Mouse (Mus musculus) yolk sac, embryonic 10.5 days (tissue): ENCODE measurements around the gene Tia1.
"Not testable (repeated sequence)": the region's sequence is repeated elsewhere in the genome, so short reads cannot be mapped to it uniquely, and the experiment has no call there.

Source experiments
- DNase-seq: peaks from one replicate; pipeline ENCODE4 v3.0.0-alpha.2; 2017; ENCODE audit warnings: low spot score

The Tia1 gene

DNA sequence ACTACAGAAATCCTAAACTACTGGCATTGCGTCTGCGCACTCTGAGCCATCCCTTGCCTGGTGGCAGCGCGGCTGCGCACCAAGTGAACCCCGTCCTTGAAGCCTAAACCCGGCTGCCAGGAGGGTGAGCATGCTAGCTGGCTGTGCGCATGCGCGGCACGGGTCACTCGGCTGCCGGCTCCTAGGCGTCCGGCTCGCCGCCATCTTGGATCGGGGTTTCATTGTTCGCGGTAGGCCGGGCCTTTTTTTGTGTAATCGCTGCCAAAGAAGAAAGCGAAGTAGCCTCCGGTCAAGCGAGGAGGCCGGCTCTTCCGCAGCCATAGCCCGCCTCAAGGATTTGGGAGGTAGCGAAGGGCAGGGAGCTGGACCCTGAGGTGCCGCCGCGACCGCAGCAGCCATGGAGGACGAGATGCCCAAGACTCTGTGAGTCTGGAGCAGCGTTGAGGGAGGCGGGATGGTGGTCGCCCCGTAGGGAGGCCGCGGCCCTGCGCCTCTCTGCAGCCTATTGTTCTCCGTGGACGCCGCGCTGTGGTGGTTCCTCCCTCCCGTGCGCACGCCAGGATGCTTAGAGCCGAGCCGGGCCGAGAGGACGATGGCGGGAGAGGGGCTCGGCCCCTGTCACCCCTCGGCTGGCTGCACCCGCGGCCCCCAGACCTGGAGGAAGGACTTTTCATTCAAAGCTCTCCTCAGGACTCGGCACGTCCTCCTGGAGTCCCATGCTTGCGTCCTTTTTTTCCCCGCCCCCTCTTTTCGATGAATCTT lies at the start of gene Tia1:
Tia1 (plus strand) TSS at position 120 of the 762 bp plus-strand sequence.
- DNase-seq = peak; percentile 97

DNA sequence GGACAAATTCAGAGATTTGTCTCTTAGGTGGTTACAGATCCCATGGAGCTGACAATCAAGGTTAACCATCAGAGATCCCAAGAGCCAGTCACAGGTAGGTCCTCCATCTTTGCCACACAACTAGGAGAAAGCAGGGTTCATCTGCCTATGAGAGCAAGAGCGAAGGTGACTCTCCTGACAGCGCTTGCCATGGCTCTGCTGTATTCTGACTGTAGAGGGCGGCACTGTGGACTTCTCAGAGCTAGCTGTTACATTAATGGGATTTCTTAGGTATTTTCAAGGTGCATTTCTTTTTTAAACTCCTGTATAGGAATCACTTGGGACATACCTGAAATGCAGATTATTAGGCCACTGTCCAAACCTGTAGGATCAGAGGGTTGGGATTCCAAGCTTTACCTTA lies 49.1 kb upstream of the Tia1 start:
- DNase-seq = no peak

DNA sequence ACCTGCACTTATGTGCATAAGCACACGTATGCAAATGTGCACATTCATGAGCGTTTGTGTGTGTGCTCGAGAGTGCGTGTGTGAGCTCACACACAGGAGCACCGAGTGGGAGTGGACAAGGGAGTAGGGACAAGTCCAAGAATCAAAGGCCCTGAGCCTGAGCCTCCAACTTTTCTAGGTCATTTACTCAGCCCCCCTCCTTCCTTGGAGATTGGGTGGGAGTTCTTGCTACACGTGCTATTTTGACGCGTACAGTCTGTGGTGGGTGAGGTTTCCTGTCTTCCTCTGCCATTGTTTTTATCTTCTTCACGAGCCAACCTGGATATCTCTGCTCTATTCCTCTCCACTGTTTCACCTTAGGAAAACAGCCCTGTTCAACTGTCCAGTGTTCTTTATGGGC lies 47.1 kb upstream of the Tia1 start:
- DNase-seq = no peak

DNA sequence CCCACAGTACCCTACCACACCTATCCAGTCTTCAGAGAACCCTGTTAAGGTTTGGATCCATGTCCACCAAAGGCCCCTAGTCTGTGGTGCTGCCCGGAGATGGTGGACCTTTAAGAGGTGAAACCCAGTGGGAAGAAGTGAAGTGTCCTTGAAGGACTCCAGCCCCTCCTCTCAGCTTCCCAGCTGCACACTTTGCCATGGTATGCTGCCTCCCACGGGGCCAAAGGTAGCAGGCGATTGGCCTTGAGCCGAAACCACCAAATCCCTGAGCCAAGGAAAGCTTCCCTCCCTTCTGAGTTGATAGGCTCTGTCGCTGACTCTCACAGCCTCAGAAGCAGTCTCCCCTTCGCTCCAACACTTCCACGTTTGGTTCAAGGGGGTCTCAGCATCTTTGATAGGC lies 43.3 kb upstream of the Tia1 start:
- DNase-seq = no peak

DNA sequence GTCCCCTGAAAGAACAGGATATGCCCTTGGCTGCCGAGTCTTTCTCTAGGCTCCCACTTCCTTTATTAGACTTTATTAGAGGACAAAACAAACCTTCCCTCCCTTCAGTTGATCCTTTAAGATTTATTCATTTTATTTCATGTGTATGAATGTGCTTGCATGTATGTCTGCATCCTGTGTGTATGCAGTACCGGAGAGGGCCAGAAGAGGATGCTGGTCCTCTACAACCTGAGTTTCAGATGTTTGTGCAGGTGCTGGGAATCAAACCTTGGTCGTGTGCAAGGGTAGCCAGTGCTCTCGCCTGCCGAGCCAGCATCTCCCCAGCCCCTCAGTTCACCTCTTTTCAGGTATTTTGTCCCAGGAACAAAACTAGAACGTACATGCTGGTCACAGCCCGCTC lies 42.6 kb upstream of the Tia1 start:
- no peak for DNase-seq

DNA sequence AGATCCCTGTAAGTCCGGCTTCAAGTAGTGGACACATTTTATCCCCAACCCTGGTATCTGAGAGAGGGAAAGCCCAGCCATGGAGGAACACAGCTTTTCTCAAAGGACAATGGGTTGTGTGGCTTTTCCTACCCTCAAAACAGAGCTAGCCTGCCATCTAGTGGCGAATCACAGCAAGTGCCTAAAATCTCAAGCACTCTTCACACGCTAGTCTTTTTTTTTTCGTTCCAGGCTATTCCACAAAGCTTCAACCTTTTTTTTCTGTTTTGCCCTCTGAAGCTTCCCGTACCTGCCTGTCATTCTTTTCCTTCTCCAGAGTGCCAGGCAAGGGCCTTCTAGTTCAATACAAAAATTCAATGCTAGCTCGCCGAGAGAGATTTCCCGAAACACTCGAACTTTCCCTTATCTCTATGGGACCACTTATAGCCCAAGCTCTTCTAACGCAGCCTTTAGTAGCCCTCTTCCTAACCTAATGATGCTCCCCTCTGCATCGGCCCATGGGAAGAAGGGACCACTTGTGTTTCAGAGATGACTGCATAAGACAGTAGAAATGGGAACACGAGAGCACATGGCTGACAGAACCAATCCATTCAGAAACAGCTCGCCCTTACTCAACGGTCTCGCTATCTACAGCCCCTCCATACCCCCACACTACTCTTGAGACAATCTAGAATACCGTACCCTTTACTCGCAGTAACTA lies 39.4 kb upstream of the Tia1 start:
- DNase-seq = peak; percentile 78

DNA sequence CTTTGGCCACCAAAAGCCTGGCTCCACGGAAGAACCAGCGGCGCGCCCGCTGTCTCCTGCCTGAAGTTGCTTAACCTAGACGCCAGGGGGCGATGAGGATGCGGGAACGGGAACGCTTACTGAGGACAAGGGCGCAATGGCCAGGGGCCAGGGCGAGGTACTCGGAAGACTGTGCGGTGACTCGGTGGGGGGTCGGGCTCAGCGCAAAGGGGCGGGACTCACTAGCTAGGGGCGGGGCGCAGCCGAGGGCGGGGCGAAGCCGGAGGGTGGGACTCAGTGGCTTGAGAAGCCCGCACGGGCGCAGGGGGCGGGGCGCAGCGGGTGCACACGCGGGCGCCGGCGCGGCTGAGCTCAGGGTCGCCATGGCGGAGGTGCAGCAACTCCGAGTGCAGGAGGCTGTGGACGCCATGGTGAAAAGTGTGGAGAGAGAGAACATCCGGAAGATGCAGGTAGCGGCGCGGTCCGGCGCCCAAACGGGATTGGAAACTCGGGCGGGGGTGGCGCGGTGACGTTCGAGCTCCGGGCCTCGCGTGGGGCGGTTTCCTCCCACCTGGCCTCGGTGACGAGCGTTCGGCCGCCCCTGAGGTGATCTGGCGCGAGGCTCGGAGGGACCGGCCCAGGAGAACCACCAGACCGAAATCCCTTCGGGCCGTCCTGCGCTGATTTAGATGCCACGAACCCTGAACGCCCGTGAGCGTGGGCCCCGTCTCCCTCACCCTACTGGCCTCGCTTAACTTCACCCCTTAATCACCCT lies 38.5 kb upstream of the Tia1 start, which contains the start of gene Fam136a:
Fam136a (plus strand) TSS at position 276 of the 754 bp plus-strand sequence.
- DNase-seq = peak; percentile 100

DNA sequence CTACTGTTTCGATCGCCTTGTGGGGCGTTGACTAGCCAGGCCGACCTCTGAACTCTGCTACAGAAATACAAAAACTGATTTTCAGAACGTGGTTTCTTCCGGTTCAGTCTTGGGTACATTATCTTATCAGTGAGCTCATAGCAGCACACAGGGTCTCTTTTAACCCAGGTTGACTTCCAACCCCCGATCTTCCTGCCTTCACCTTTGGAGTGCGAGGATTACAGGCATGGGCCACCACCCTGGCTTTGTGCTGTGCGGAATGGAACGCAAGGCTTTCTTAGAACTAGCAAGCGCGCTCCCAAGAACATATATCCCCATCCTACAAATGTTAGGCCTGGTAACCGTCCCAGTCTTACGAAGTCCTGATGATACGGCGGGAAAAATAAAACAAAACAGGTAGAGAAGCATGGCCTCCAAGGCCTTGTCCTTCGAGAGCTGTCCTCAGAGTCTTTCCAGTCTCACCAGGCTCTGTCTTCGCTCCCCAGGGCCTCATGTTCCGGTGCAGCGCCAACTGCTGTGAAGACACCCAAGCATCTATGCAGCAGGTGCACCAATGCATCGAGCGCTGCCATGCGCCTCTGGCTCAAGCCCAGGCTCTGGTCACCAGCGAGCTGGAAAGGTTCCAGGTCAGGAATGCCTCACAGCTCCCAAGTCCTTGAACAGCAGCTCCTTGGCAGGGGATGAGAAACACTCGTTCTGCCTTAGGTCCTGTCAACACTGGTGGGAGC lies 37.7 kb upstream of the Tia1 start:
- no peak for DNase-seq

DNA sequence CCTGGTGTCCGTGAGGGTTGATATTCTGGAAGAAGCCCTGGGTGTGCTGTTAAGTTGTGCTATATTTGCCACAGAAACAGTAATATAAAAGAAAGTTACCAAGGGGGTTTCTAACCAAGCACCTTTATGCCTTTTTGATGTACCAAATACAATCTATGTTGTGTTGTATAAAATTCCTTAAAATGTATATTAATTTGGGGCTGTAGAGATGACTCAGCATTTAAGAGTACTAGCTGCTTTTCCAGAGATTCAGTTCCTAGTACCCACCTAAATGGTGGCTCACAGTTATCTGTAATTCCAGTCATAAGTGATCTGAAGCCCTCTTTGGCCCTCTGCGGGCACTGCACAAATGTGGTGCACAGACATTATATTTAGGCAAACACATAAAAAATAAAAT lies 37.2 kb upstream of the Tia1 start:
- DNase-seq = no peak

DNA sequence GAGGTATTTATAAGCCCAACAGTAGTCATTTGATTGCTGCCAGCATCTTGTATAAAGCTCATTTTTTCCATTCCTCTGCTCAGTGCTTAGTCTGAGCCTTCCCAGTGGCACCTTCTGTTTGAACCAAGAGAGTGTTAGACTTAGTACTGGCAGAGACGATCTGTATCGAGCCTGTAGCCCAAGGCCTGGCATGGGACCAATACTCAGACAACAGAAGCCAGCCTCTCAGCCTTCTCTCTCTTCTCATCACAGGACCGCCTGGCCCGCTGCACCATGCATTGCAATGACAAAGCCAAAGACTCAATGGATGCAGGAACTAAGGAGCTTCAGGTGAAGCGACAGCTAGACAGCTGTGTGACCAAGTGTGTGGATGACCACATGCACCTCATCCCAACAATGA lies 35.5 kb upstream of the Tia1 start:
- DNase-seq = no peak

DNA sequence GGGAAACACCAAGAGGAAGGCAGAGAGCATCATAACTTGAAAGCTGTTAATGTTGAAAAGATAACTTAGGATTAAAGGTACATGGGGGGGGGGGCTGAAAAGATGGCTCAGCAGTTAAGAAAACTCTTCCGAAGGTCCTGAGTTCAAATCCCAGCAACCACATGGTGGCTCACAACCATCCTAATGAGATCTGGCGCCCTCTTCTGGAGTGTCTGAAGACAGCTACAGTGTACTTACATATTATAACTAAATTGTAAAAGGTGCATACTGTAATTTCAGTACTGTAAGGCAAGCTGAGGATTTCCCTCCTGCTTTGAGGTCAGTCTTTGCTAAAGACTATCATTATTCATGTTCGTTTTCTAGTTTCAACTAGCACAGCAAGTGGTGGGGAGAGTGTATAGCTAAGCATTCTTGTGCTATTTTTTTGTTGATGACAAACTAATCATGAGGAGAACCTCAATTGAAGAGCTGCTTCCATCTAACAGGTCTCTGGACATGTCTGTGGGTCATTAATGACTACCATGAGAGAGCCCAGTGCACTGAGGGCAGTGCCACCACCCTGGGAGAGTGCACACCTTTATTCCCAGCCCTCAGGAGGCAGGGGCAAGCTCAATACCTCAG lies 33.8 kb upstream of the Tia1 start:
- no peak for DNase-seq

DNA sequence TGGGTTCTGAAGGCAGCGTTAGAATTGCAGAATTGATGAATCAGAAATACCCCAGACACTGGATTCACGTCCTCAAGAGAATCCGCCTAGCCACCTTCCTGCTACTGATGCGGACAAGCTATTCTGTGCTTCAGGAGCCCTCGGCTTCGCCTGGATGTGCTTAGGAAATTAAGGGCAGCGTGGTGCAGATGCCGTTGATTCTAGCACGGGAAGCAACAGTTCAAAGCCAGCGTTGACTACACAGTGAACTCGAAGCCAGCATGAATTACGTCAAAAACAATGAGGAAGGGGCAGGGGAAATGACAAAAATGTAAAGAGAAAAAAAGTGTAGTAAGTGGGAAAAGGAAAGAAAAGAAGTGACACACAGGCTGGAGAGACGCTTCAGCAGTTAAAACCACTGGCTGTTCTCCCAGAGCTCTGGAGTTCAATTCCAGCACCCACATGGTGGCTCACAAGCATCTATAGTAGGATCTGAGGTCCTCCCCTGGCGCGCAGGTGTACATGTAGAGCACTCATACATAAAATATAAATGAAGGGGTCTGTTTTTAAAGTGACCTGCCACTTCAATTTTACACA lies 33.2 kb upstream of the Tia1 start, which contains the start of gene Snrpg:
Snrpg (plus strand) TSS at position 541 of the 576 bp plus-strand sequence.
- no peak for DNase-seq

DNA sequence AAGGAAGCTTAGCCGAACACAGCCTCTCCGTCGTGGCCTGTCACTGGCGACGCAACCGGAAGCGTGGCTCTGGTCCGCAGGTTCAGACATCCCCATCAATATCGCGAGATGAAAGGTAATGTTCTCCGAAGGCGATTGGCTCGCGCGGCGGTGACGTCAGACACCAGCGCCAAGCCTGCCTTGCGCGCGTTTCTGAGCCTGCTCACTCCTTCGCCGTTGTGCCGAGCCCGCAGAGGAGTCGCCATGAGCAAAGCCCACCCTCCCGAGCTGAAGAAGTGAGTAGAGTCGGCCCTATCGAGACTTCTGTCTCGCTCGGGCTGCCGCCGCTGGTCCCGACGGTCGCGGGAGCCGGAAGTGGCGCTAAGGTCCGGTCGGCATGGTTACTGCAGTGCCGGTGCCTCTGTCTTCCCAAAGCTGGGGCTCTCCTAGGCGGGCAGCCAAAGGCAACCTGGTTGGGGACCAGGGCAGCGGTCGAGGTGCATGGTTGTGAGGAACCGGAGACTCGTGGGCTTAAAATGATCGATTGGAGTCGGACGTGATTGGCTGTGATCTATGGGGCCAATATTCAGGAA lies 32.6 kb upstream of the Tia1 start:
- DNase-seq = peak; percentile 95

DNA sequence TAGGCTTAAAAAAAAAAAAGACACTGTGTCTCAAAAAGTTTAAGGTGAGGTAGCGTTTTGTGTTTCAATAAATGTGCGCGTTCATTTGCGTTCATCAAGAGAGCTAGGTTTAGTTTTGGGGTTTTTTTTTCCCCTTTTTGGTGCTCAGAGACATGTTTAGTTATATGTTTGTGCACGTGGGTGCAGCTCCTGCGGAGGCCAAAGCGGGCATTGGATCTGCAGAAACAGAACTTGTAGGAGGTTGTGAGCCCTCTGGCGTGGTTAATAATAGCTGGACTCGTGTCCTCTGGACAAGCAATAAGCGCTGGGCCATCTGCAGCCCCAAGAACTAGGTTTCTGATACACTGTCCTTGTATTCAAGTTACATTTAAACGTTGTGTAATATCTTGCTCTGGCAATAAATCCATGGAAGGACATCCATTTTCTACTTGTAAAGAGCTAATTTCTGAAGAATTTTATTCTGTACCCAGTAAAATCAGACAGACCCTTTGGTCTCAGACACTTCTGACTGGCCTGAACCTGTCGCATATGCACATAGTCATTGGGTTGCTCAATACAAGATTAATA lies 32.0 kb upstream of the Tia1 start:
- DNase-seq = no peak

DNA sequence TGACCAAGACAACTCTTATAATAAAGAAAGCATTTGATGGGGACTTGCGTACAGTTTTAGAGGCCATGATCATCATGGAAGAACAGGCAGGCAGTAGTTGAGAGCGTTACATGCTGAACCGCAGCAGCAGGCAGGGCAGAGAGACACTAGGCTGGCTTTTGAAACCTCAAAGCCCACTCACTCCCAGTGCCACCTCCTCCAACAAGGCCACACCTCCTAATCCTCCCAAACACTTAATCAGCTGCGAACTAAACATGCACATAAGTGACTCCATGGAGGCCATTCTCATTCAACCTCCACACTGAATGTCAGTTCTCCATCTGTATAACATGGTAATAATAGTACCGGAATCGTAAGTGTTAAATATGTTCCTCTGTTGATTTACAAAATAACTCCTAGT lies 30.5 kb upstream of the Tia1 start:
- no peak for DNase-seq

DNA sequence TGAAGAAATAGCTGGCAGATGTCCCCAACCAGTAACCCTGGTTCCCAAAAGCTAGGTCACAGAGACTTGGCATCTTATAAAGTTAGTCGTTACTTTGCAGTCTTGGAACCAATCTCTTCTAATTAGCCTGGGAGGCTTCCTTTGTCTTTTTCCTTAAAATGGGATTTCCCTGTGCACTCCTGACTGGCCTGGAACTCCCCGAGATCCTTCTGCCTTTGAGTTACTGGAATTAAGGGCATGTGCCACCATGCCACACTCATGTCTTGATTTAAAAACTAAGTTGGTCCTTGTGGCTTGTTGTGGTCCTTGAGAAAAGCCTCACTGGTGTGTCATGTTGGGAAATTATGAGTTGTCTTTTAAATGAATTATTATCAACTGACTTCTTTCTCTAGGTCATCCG lies 25.7 kb upstream of the Tia1 start:
- no peak for DNase-seq

DNA sequence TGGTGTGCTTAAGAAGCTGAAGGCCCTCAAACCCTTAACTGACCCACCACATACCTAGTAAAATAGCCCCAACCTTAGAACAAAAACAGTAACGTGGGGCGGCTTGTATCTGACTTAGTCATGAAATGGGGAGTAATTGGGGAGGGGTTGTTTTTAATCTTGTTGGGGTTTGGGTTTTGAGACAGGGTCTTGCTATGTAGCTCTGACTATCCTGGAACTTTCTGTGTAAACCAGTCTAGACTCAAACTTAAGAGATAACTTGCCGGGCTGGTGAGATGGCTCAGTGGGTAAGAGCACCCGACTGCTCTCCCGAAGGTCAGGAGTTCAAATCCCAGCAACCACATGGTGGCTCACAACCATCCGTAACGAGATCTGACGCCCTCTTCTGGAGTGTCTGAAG lies 23.9 kb upstream of the Tia1 start:
- DNase-seq = not testable (repeated sequence)

DNA sequence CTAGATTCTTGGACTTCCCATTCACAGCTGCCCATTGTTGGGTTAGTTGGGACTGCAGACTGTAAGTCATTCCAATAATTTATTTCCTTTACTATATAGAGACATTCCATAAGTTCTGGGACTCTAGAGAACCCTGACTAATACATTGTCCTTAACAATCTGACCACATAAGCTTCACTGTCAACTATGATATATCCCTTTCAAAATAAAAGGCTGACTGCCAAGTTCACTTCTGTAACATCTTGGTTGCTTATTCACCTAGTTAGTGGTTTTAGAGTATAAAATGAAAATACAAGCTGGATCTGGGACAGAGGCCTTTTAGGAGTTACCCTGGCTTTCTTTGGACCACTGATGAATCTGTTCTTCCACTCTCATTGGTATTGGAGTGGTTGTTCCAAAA lies 21.5 kb upstream of the Tia1 start:
- no peak for DNase-seq

DNA sequence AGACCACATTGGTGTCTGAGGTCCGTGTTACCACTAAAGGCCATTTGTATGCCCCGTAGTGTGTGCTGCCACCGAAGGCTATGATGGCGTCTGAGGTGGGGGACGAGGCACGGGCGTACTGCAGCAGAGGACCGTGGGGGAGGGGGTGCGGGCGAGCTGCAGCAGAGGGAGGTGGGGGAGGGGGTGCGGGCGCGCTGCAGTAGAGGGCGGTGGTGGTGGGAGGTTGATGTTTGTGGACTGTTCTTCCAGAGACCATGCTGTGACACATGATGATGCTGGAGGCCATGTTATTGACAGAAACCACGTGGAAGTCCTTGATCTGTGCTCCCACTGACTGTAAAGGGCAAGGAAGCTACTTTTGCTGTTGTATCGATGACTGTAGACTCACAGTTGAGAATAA lies 20.6 kb upstream of the Tia1 start:
- no peak for DNase-seq

DNA sequence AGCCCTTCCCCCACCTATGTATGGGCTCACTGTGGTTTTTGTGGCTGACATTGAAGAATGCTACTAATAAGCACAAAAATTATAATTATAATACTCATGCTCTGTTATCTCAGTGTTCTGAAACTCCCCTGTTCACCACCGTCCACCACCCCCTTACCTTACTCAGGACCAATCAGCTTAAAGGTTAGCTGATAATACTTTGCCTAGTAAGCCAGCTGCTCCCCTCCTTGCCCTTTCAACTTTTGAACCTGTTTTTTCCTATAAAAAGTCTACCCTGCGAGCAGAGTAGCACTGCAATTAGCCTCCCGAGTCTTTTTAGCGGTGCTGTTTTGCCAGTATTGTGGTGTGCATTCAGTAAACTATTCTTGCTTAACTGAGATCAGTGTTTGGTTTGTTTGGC lies 19.3 kb upstream of the Tia1 start:
- peak; percentile 63 for DNase-seq
